Mouse (Mus musculus): ENCODE results near the gene Gfra1.

DNA sequence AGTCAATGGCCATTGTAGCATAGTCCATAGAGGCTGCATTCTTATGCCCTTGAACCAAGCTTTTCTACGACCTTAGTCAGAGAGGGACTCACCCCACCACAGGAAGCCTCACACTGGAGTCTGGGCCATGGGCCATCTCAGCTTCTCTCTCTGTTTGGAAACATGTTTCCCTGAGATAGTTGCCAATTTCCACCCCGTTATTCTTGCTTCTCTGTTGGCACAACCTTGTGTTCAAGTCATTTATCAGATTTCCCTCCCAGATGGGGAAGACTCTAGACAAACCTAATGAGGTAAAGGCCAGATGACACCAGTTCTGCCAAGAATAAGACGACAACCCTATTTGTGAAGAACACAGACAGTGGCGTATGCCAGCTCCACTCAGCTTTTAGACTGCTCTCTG lies 238.1 kb downstream of the Gfra1 start:
- TF ChIP-seq ZC3H11A (IDR thresholded peaks at IDR 0.05; ENCODE audit: borderline replicate concordance, low read depth, low read length) (no peak), ZNF384 (IDR thresholded peaks at IDR 0.05; ENCODE audit: low read depth, low read length) (no peak), HCFC1 (IDR thresholded peaks at IDR 0.05; ENCODE audit: borderline replicate concordance, insufficient read depth, low read length) (no peak)
